Mouse (Mus musculus): ENCODE results near the gene Vstm2l. TPM values are rescaled to one million over a fixed set of nuclear protein-coding genes. Genes with fewer than 3 reads are reported as not detected.

Vstm2l gene
- total RNA-seq, 2 experiments from 2014 or later, result 126 to 132 TPM

DNA sequence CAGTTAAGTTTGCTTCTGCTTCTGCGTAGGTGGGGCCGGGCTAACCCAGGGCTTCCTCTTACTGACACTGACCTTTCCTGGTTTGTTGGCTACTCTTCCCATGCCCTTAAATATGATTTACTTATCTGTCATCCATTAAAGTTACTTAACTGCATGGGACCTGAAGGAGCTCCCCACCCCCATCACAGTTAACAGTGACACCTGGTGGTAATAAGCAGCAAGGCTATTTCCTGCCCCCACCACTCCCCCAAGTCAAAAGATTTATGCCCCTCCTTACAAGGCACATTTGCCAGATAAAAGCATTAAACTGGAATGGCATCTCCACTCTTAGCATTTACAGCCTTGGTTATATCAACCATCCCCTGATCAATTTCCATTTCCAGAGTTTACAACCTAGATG, 75.5 kb downstream of the Vstm2l start:
- DNase-seq (ENCODE audit: low spot score in 2 of 2), result no peak

DNA sequence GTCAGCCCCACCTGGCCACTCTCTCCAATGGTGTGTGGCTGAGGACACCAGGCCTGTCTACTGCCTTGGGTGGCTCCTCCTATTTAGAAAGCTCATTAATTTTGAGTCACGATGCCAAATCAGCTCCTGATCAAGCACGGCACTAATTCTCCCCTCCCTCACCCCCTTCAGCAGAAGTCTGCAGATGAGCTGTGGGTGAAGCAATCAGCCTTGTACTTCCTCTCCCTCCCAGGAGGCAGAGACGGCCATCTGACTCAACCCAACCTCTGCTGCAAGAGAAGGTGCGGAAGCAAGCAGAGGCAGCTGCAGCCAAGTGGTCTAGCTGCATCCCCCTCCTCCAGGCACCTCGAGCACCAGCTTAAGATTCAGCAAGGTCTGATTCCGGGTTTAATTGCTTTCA, 76.6 kb downstream of the Vstm2l start:
- DNase-seq (ENCODE audit: low spot score in 2 of 2), result no peak

- DNase-seq (ENCODE audit: low spot score in 2 of 2), result no peak
Measured at GRCm38 (mm10) chr2:157992501-157992900, 78.0 kb downstream of the Vstm2l start.

Other genes starting within 250 kb of the Vstm2l start
- gene Ctnnbl1, start 177.3 kb upstream of the Vstm2l start, total RNA-seq (2021), result 10 to 100 TPM; 33.5 to 35.2 TPM
- 10 to 100 TPM; 22.8 to 23.1 TPM for gene Tti1, start 113.8 kb downstream of the Vstm2l start, total RNA-seq (2021)
- gene Rprd1b, start 113.8 kb downstream of the Vstm2l start, total RNA-seq (2021), result 10 to 100 TPM; 62.7 to 65.2 TPM
- gene Tgm2, start 231.8 kb downstream of the Vstm2l start, total RNA-seq (2021), result 10 to 100 TPM; 11.0 to 11.1 TPM